Mouse (Mus musculus): Measurements from ENCODE around the gene Mcat. TPM values are rescaled to one million over a fixed set of nuclear protein-coding genes. Genes with fewer than 3 reads are reported as not detected.

Mcat gene
- polyA plus RNA-seq, 1 experiment from 2014 or later, result 33.4 TPM

GRCm38 (mm10) chr15:83567728-83568127 is 4.1 kb upstream of the Mcat start:
- Histone ChIP-seq H3K9ac (ENCODE audit: low read length) (no peak overlapping the region), H3K4me2 (ENCODE audit: low read length) (no peak overlapping the region), H3K27ac (replicated peaks in 1 of 2; ENCODE audit: control insufficient read depth in 1 of 2, insufficient read depth in 1 of 2, low read depth in 2 of 2, low read length in 2 of 2) (no peak overlapping the region), H3K9me3 (ENCODE audit: control insufficient read depth, low read length) (no peaks in the 10 kb centered on the region), H3K4me3 (ENCODE audit: control insufficient read depth in 1 of 2, insufficient read depth in 1 of 2, low read depth in 1 of 2, low read length in 2 of 2) (no peak overlapping the region), H3K27me3 (ENCODE audit: control insufficient read depth, insufficient read depth, low read length) (no peaks in the 10 kb centered on the region), H3K36me3 (ENCODE audit: control insufficient read depth, insufficient read depth, low read length) (peaks cover 15% of the 10 kb centered on the region), H3K4me1 (ENCODE audit: control insufficient read depth in 2 of 2, insufficient read depth in 2 of 2, low read length in 2 of 2) (peaks cover 5 to 10% of the 10 kb centered on the region in 2 experiments)
- 84% methylated on average over 3 of the region's 3 CpGs for WGBS
- no peak for ATAC-seq (ENCODE audit: insufficient number of reproducible peaks, insufficient read depth, low FRiP score, low read depth)

- no peak for ATAC-seq (ENCODE audit: insufficient number of reproducible peaks, insufficient read depth, low FRiP score, low read depth)
- WGBS, result 73% methylated on average over 5 of the region's 5 CpGs
- H3K4me3 ChIP-seq (ENCODE audit: control insufficient read depth in 1 of 2, insufficient read depth in 1 of 2, low read depth in 1 of 2, low read length in 2 of 2), result no peak overlapping the region
Measured at GRCm38 (mm10) chr15:83566006-83566405, 2.4 kb upstream of the Mcat start.

GRCm38 (mm10) chr15:83565434-83565833 is 1.8 kb upstream of the Mcat start:
- Histone ChIP-seq H3K4me3 (ENCODE audit: control insufficient read depth in 1 of 2, insufficient read depth in 1 of 2, low read depth in 1 of 2, low read length in 2 of 2) (no peak overlapping the region), H3K4me2 (ENCODE audit: low read length) (no peak overlapping the region), H3K9ac (ENCODE audit: low read length) (no peak overlapping the region), H3K9me3 (ENCODE audit: control insufficient read depth, low read length) (no peaks in the 10 kb centered on the region), H3K27me3 (ENCODE audit: control insufficient read depth, insufficient read depth, low read length) (no peaks in the 10 kb centered on the region), H3K36me3 (ENCODE audit: control insufficient read depth, insufficient read depth, low read length) (no peaks in the 10 kb centered on the region), H3K4me1 (ENCODE audit: control insufficient read depth in 2 of 2, insufficient read depth in 2 of 2, low read length in 2 of 2) (peaks cover 5 to 14% of the 10 kb centered on the region in 2 experiments), H3K27ac (replicated peaks in 1 of 2; ENCODE audit: control insufficient read depth in 1 of 2, insufficient read depth in 1 of 2, low read depth in 2 of 2, low read length in 2 of 2) (no peak overlapping the region)
- ATAC-seq (ENCODE audit: insufficient number of reproducible peaks, insufficient read depth, low FRiP score, low read depth), result 0 out of 2 replicates have a peak, but pooled peaks have one; percentile 22
- WGBS, result 83% methylated on average over 3 of the region's 3 CpGs

More at GRCm38 (mm10) chr15:83566006-83566405, 2.4 kb upstream of the Mcat start:
- no peak overlapping the region for H3K27ac ChIP-seq (replicated peaks in 1 of 2; ENCODE audit: control insufficient read depth in 1 of 2, insufficient read depth in 1 of 2, low read depth in 2 of 2, low read length in 2 of 2)
- peaks cover 5 to 14% of the 10 kb centered on the region in 2 experiments for H3K4me1 ChIP-seq (ENCODE audit: control insufficient read depth in 2 of 2, insufficient read depth in 2 of 2, low read length in 2 of 2)
- H3K27me3 ChIP-seq (ENCODE audit: control insufficient read depth, insufficient read depth, low read length), result no peaks in the 10 kb centered on the region
- H3K9me3 ChIP-seq (ENCODE audit: control insufficient read depth, low read length), result no peaks in the 10 kb centered on the region
- no peak overlapping the region for H3K4me2 ChIP-seq (ENCODE audit: low read length)
- no peaks in the 10 kb centered on the region for H3K36me3 ChIP-seq (ENCODE audit: control insufficient read depth, insufficient read depth, low read length)
- no peak overlapping the region for H3K9ac ChIP-seq (ENCODE audit: low read length)

- H3K9ac ChIP-seq (ENCODE audit: low read length), result peak overlapping the region; percentile 80
- peak; percentile 23 for ATAC-seq (ENCODE audit: insufficient number of reproducible peaks, insufficient read depth, low FRiP score, low read depth)
- no peaks in the 10 kb centered on the region for H3K27me3 ChIP-seq (ENCODE audit: control insufficient read depth, insufficient read depth, low read length)
- no peaks in the 10 kb centered on the region for H3K9me3 ChIP-seq (ENCODE audit: control insufficient read depth, low read length)
- H3K4me3 ChIP-seq (ENCODE audit: control insufficient read depth in 1 of 2, insufficient read depth in 1 of 2, low read depth in 1 of 2, low read length in 2 of 2), result peak overlapping the region; percentile 51 to 54
- H3K4me2 ChIP-seq (ENCODE audit: low read length), result peak overlapping the region; percentile 89
- H3K4me1 ChIP-seq (ENCODE audit: control insufficient read depth in 2 of 2, insufficient read depth in 2 of 2, low read length in 2 of 2), result peaks cover 5 to 14% of the 10 kb centered on the region in 2 experiments
- H3K27ac ChIP-seq (replicated peaks in 1 of 2; ENCODE audit: control insufficient read depth in 1 of 2, insufficient read depth in 1 of 2, low read depth in 2 of 2, low read length in 2 of 2), result peak overlapping the region; percentile 38 to 54
- 2% methylated on average over 27 of the region's 27 CpGs for WGBS
- no peaks in the 10 kb centered on the region for H3K36me3 ChIP-seq (ENCODE audit: control insufficient read depth, insufficient read depth, low read length)
Measured at GRCm38 (mm10) chr15:83563857-83564651, 467 bp upstream of the Mcat start.

GRCm38 (mm10) chr15:83562626-83563270 is 839 bp downstream of the Mcat start:
- H3K27ac ChIP-seq (replicated peaks in 1 of 2; ENCODE audit: control insufficient read depth in 1 of 2, insufficient read depth in 1 of 2, low read depth in 2 of 2, low read length in 2 of 2), result peak overlapping the region in 1 of 2 experiments; percentile 38; a peak in 2 of 4 replicates
- peak overlapping the region; percentile 80 for H3K9ac ChIP-seq (ENCODE audit: low read length)
- WGBS, result 35% methylated on average over 15 of the region's 15 CpGs

GRCm38 (mm10) chr15:83560941-83561477 is 2.6 kb downstream of the Mcat start:
- H3K4me3 ChIP-seq (ENCODE audit: control insufficient read depth in 1 of 2, insufficient read depth in 1 of 2, low read depth in 1 of 2, low read length in 2 of 2), result no peak overlapping the region
- H3K4me1 ChIP-seq (ENCODE audit: control insufficient read depth in 2 of 2, insufficient read depth in 2 of 2, low read length in 2 of 2), result peaks cover 5 to 14% of the 10 kb centered on the region in 2 experiments
- H3K27ac ChIP-seq (replicated peaks in 1 of 2; ENCODE audit: control insufficient read depth in 1 of 2, insufficient read depth in 1 of 2, low read depth in 2 of 2, low read length in 2 of 2), result no peak overlapping the region
- no peak overlapping the region for H3K9ac ChIP-seq (ENCODE audit: low read length)
- H3K4me2 ChIP-seq (ENCODE audit: low read length), result no peak overlapping the region
- WGBS, result 55% methylated on average over 5 of the region's 5 CpGs
- no peaks in the 10 kb centered on the region for H3K36me3 ChIP-seq (ENCODE audit: control insufficient read depth, insufficient read depth, low read length)
- no peaks in the 10 kb centered on the region for H3K9me3 ChIP-seq (ENCODE audit: control insufficient read depth, low read length)
- ATAC-seq (ENCODE audit: insufficient number of reproducible peaks, insufficient read depth, low FRiP score, low read depth), result no peak
- no peaks in the 10 kb centered on the region for H3K27me3 ChIP-seq (ENCODE audit: control insufficient read depth, insufficient read depth, low read length)

More at GRCm38 (mm10) chr15:83562626-83563270, 839 bp downstream of the Mcat start:
- H3K36me3 ChIP-seq (ENCODE audit: control insufficient read depth, insufficient read depth, low read length), result no peaks in the 10 kb centered on the region
- peak overlapping the region; percentile 89 for H3K4me2 ChIP-seq (ENCODE audit: low read length)
- peaks cover 5 to 14% of the 10 kb centered on the region in 2 experiments for H3K4me1 ChIP-seq (ENCODE audit: control insufficient read depth in 2 of 2, insufficient read depth in 2 of 2, low read length in 2 of 2)
- H3K9me3 ChIP-seq (ENCODE audit: control insufficient read depth, low read length), result no peaks in the 10 kb centered on the region
- no peaks in the 10 kb centered on the region for H3K27me3 ChIP-seq (ENCODE audit: control insufficient read depth, insufficient read depth, low read length)
- ATAC-seq (ENCODE audit: insufficient number of reproducible peaks, insufficient read depth, low FRiP score, low read depth), result peak; percentile 38; the same call in 1 of the 2 replicates
- peak overlapping the region in 1 of 2 experiments; percentile 54; a peak in 2 of 4 replicates for H3K4me3 ChIP-seq (ENCODE audit: control insufficient read depth in 1 of 2, insufficient read depth in 1 of 2, low read depth in 1 of 2, low read length in 2 of 2)

- peak overlapping the region; percentile 97 for H3K9ac ChIP-seq (ENCODE audit: low read length)
- no peaks in the 10 kb centered on the region for H3K27me3 ChIP-seq (ENCODE audit: control insufficient read depth, insufficient read depth, low read length)
- peak overlapping the region; percentile 84 to 92 for H3K4me3 ChIP-seq (ENCODE audit: control insufficient read depth in 1 of 2, insufficient read depth in 1 of 2, low read depth in 1 of 2, low read length in 2 of 2)
- peak overlapping the region; percentile 86 to 91 for H3K27ac ChIP-seq (replicated peaks in 1 of 2; ENCODE audit: control insufficient read depth in 1 of 2, insufficient read depth in 1 of 2, low read depth in 2 of 2, low read length in 2 of 2)
- H3K36me3 ChIP-seq (ENCODE audit: control insufficient read depth, insufficient read depth, low read length), result peaks cover 22% of the 10 kb centered on the region
- under 1% methylated on average over 72 of the region's 74 CpGs for WGBS
- H3K9me3 ChIP-seq (ENCODE audit: control insufficient read depth, low read length), result no peaks in the 10 kb centered on the region
- peak; percentile 68 for ATAC-seq (ENCODE audit: insufficient number of reproducible peaks, insufficient read depth, low FRiP score, low read depth)
- H3K4me2 ChIP-seq (ENCODE audit: low read length), result peak overlapping the region; percentile 92
- peaks cover 0 to 6% of the 10 kb centered on the region in 2 experiments; a peak in 1 of 4 replicates for H3K4me1 ChIP-seq (ENCODE audit: control insufficient read depth in 2 of 2, insufficient read depth in 2 of 2, low read length in 2 of 2)
Measured at GRCm38 (mm10) chr15:83555161-83555974, 8.2 kb downstream of the Mcat start.

Data from heart, embryonic 14.5 days (tissue).